Mouse (Mus musculus): Measurements from ENCODE around the gene Armc5.

DNA sequence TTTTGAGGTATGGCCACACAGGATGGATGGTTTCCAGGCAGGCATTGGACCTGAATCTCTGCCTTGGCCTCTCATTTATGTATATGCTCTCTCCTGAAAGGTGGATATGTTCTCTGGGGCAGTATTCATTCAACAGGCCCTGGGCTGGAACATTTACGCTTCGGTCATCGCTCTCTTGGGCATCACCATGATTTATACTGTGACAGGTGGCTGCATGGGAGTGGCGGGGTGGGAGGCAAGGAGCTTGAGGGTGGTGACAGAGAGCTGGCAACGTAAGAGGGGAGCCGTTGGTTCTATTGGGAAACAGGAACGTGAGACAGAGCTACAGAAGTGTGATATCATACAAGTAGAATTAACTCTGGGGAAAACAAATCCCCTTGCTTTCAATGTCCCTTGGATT is 30.7 kb downstream of the Armc5 start:
- no peak for TF ChIP-seq GATA1 (IDR thresholded peaks at IDR 0.05; ENCODE audit: low read length)
- no peak for TF ChIP-seq TAL1 (IDR thresholded peaks at IDR 0.05; ENCODE audit: low read length)
